Mouse (Mus musculus) spleen, postnatal 36 days (tissue): ENCODE data around the gene Smim5.

Experiments used
- DNase-seq, 2 experiments: peaks; one replicate each; pipeline ENCODE4 v3.0.0; 2022; ENCODE audit warnings: low spot score in 2 of 2, mixed read lengths in 1 of 2

Gene Smim5

DNA sequence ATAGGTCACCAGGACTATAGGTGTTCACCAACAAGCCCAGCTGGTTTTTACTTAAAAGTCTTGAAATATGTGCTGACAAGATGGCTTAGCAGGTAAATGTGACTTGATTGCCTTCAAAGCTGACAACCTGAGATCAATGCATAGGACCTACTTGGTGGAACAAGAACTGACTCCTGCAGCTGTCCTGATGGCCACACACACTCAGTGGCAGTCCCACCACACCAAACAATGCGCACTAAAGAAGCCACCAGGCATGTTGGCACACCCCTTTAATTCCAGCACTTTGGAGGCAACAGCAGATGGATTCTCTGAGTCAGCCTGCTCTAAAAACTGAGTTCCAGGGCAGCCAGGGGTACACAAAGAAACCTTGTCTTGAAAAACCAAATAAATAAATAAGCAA, 22.2 kb downstream of the Smim5 start:
- DNase-seq: no peak

DNA sequence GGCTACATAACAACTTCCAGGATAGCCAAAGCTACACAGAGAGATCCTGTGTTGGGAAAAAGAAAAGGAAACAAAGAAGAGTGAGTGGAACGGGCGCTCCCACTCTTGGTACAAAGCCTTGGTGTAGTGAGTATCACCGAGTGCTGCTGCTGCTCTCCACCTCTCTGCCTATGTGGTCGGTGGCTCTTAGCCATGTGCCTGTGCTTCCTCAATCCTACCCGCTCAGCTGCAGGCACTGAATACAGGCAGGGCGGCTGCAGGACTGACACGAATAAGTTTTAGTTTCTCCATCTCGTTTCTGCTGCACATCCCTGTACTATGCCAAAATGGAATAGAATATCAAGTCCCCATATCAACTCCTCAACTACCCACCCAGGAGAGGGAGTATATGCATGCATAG, 29.3 kb downstream of the Smim5 start:
- DNase-seq: peak; percentile 66 to 68

- DNase-seq: peak; percentile 58 to 71
Measured at GRCm38 (mm10) chr11:115929818-115930217, 30.1 kb downstream of the Smim5 start.

DNA sequence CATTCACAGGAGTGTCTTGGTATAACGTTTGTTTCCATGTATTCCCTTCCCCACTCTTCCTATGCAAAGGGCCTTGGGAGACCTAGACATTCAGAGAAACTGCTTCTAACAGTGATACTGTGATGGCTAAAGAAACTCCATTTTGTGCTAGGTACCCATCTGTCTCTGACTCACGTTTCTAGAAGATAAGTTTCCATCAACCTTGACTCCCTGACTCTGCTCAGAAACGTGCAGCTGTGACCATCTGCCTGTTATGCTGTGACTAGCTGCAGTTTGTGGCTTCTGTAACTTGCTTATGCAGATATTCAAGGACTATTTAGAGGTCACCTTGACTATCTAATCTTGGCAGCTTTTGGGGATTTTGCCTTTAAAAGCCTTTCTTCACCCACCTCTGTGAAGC, 31.5 kb downstream of the Smim5 start:
- DNase-seq: no peak

DNA sequence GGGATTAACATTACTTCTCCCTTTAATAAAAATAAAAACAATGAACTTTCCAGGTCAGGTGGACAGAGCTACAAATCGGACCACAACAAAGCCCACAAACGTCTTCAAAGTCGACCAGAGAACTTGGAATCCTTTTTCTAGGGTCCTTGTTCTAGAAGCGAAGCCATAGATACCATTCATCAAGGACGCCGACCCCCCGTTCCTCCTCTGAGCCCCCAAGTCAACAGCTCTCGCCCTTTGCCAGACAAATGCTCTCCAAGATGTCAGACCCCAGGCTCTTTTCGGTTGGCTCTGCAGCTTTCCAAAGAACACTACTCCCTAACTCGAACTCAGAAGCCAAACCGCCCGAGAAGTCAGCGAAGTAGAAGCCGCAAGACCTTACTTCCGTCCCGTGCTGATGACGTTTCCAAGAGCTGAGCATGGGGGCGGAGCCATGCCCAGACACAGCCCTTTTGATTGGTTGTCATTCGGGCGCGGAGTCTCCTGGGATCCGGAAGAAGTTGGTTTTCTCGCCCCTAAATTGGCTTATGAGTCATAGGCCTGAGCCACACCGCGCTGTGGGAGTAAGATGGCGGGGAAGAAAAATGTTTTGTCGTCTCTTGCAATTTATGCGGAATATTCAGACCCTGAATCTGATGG, 33.5 kb downstream of the Smim5 start, which contains the start of the genes Sap30bp and Recql5:
Gene Sap30bp (plus strand): TSS at position 175 of the 639 bp plus-strand sequence.
Gene Recql5 (minus strand): TSS at position 370 of the 639 bp plus-strand sequence.
- peak; percentile 95 to 97 for DNase-seq

DNA sequence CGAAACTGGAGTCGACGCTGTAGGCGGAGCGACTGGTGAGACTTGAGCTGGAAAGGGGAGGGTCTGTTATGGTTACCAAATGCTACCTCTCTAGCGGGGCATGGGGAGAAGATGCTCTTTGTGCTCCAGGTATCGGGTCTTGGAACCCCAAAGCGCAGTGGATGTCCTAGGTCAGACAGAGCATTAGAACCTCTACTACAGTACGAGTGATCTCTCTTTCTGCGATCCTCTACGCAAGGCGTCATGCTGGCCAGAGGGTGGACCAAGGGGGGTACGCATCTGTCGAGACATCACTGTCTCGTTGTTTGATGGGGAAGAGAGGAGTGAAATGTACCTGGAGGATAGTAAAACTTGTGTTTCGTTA, 34.0 kb downstream of the Smim5 start:
- DNase-seq: no peak

- DNase-seq: peak; percentile 37 to 67
Measured at GRCm38 (mm10) chr11:115939690-115940329, 40.0 kb downstream of the Smim5 start.

DNA sequence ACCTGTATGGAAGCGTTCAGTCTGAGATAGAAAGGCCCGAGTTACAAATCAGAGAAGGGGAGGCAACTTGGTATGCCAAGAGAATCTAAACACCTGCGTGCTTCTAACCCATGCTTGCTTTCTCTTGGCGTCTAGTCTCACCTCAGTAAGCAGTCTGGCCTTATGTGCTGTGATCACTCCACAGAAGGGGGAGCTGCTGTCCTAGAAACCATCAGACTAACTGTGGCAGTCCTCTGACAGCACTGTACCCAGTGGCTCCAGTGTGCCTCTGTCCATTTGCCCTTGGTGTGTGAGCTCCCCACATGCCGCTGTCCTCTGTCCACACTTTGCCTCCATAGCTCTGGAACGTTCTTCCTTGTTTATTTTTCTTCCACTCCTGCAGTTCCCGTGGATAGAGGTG, 42.2 kb downstream of the Smim5 start:
- no peak for DNase-seq

DNA sequence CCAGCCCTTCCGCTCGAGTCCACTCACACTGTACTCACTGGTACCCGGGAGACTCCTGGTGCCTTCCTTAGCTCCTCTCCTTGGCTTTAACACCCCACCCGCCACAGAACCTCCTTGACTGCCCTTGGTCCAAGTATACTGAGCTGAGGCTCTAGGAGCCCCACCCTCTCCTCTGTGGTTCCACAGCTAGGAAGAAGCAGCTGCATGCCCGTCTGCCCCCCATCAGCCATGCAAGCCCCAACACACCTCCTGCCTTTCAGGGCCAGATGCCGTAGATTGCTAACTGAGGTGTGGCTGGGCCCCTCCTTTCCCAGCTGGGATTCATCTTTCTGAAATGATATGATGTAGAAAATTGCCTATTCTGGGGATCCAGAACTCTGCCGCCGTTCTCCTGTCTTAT, 45.5 kb downstream of the Smim5 start:
- DNase-seq: no peak

DNA sequence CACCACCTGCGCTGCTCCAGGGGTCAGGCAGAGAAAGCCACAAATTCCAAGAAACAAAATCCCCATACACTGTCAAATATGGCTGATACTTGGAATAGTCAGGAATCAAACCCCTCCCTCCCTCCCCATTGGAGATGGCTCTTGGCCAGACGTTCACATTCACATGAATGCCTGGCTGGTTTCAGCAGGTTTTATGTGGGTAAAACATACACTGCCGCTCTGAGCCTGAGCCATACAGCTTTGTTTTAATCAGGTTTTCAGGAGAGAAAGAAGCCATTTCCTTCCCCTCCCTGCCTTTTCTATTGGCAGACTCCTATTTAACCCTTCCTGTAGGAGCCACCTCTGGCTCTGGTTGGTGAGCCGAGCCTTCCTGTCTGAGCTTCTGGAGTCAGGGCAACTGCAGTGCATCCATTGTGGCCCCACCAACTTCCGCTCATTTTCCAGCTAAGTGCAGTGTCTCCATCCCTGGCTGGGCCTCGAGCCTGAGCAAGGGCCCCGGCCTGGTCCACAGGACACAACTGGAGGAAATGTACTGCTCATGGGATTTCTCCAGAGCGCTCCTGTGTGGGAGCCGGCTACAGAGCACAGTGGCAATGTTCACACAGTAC, 46.6 kb downstream of the Smim5 start:
- no peak for DNase-seq

- DNase-seq: no peak
Measured at GRCm38 (mm10) chr11:115948316-115948715, 48.5 kb downstream of the Smim5 start.

- no peak for DNase-seq
Measured at GRCm38 (mm10) chr11:115950719-115951118, 51.0 kb downstream of the Smim5 start.

GRCm38 (mm10) chr11:115954712-115955111, 54.9 kb downstream of the Smim5 start:
- DNase-seq: no peak

DNA sequence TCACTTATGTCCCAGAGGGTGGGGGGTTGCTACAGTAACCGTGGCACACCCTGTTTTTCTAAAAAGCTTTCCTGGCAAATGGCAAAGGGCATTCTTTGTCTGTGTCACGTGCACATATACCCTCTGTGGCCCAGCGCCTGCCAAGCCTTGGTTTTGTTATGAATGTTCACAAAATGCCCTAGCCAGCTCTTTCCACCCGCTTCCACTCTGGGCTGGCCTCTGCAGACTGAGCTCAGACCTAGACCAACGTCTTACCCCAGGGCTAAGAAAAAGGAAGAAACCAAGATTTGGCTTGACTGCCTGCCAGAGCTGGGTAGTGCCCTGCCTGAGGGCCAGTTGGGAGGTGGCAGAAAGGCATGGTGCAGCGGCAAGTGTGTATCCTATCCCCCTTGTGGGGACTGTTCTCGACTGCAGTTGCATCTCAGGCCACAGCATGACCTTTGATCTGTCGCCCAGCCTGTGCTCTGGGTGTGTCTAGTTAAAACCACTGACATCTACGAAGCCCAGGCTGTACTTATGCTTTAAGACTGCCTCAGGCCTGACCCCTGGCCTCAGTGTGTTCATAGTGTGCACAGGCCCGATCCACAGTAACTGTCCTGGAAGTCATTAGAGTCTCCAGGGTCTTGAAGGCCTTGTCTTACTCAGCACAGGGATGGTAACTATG, 55.6 kb downstream of the Smim5 start:
- peak in 1 of 2 experiments; percentile 18 for DNase-seq
